Mouse (Mus musculus) CD4-positive, CD25-positive, alpha-beta regulatory T cell, adult 4 months (primary cell): ENCODE data around the gene Dnah12. TPM values are rescaled to one million over a fixed set of nuclear protein-coding genes. Genes with fewer than 3 reads are reported as not detected.
A peak's percentile ranks its signal among the peaks of the same experiment; 100 is the strongest.

Experiments used
- ATAC-seq: one replicate; pipeline ENCODE4 v1.8.0; 2017
- polyA plus RNA-seq, 2 experiments: library from polyadenylated mRNA; unstranded; fragments of 100-300 nt; shearing (Covaris generic); gene quantifications; one replicate each; pipeline ENCODE4 v1.2.1; 2017

The Dnah12 gene
- polyA plus RNA-seq, 2 experiments from 2014 or later = 0.05 TPM; not detected in 1

GRCm38 (mm10) chr14:26724898-26725297 is 31.8 kb downstream of the Dnah12 start:
- no peak for ATAC-seq

GRCm38 (mm10) chr14:26758566-26758965 is 65.5 kb downstream of the Dnah12 start:
- ATAC-seq = no peak

GRCm38 (mm10) chr14:26764827-26765226 is 71.8 kb downstream of the Dnah12 start:
- ATAC-seq = no peak

- no peak for ATAC-seq
Measured at GRCm38 (mm10) chr14:26768195-26768594, 75.1 kb downstream of the Dnah12 start.

- no peak for ATAC-seq
Measured at GRCm38 (mm10) chr14:26773536-26773935, 80.5 kb downstream of the Dnah12 start.

GRCm38 (mm10) chr14:26783731-26784130 is 90.7 kb downstream of the Dnah12 start:
- no peak for ATAC-seq

GRCm38 (mm10) chr14:26785695-26786094 is 92.6 kb downstream of the Dnah12 start:
- no peak for ATAC-seq

GRCm38 (mm10) chr14:26794431-26794830 is 101.4 kb downstream of the Dnah12 start:
- peak; percentile 75 for ATAC-seq

GRCm38 (mm10) chr14:26798330-26798729 is 105.3 kb downstream of the Dnah12 start:
- ATAC-seq = no peak

GRCm38 (mm10) chr14:26799286-26799685 is 106.2 kb downstream of the Dnah12 start:
- ATAC-seq = no peak

- ATAC-seq = no peak
Measured at GRCm38 (mm10) chr14:26805500-26805899, 112.4 kb downstream of the Dnah12 start.

- ATAC-seq = no peak
Measured at GRCm38 (mm10) chr14:26812734-26813133, 119.7 kb downstream of the Dnah12 start.

GRCm38 (mm10) chr14:26813871-26814270 is 120.8 kb downstream of the Dnah12 start:
- ATAC-seq = no peak

GRCm38 (mm10) chr14:26814908-26815307 is 121.8 kb downstream of the Dnah12 start:
- no peak for ATAC-seq

- ATAC-seq = no peak
Measured at GRCm38 (mm10) chr14:26816785-26817184, 123.7 kb downstream of the Dnah12 start.

GRCm38 (mm10) chr14:26826020-26826419 is 132.9 kb downstream of the Dnah12 start:
- peak; percentile 39 for ATAC-seq

GRCm38 (mm10) chr14:26853053-26853452 is 160.0 kb downstream of the Dnah12 start:
- no peak for ATAC-seq

GRCm38 (mm10) chr14:26854066-26854465 is 161.0 kb downstream of the Dnah12 start:
- ATAC-seq = no peak

- peak; percentile 51 for ATAC-seq
Measured at GRCm38 (mm10) chr14:26858364-26858763, 165.3 kb downstream of the Dnah12 start.

GRCm38 (mm10) chr14:26859024-26859423 is 165.9 kb downstream of the Dnah12 start:
- ATAC-seq = no peak

- no peak for ATAC-seq
Measured at GRCm38 (mm10) chr14:26867356-26867755, 174.3 kb downstream of the Dnah12 start.

- no peak for ATAC-seq
Measured at GRCm38 (mm10) chr14:26868299-26868698, 175.2 kb downstream of the Dnah12 start.

- ATAC-seq = no peak
Measured at GRCm38 (mm10) chr14:26878756-26879155, 185.7 kb downstream of the Dnah12 start.

- ATAC-seq = no peak
Measured at GRCm38 (mm10) chr14:26879976-26880375, 186.9 kb downstream of the Dnah12 start.

GRCm38 (mm10) chr14:26881700-26882099 is 188.6 kb downstream of the Dnah12 start:
- no peak for ATAC-seq

- ATAC-seq = no peak
Measured at GRCm38 (mm10) chr14:26887244-26887643, 194.2 kb downstream of the Dnah12 start.
